Mouse (Mus musculus) gastrocnemius, postnatal 4 days (tissue): Measurements from ENCODE around the gene Wdr75. TPM values are rescaled to one million over a fixed set of nuclear protein-coding genes. Genes with fewer than 3 reads are reported as not detected.
A peak's percentile ranks its signal among the peaks of the same experiment; 100 is the strongest.

Experiments used
- DNase-seq, 2 experiments: peaks; one replicate each; pipeline ENCODE4 v3.0.0; 2021 to 2022; ENCODE audit warnings: low spot score in 2 of 2, mixed read lengths in 2 of 2
- long read RNA-seq, 2 experiments: library from polyadenylated mRNA; stranded (forward); transcript quantifications; one replicate each; pipeline ENCODE4 v2.0.0; 2021
- total RNA-seq, 2 experiments: library from RNA; stranded (reverse); gene quantifications; 2 replicates each; pipeline ENCODE4 v1.2.3; 2021

The Wdr75 gene
- 10 to 100 TPM; 25.3 to 26.1 TPM for total RNA-seq
- long read RNA-seq, experiment 1, transcript Wdr75-201 (21 exons, 2,953 nt), result major isoform, 25 of 31 reads
- long read RNA-seq, experiment 1, partial matches to known transcripts, result 1 of 31 reads
- long read RNA-seq, experiment 1, other reads (novel, unspliced or antisense), result 4 of 31 reads
- long read RNA-seq, experiment 2, transcript Wdr75-201 (21 exons, 2,953 nt), result major isoform, 21 of 27 reads
- long read RNA-seq, experiment 2, partial matches to known transcripts, result 3 of 27 reads
- long read RNA-seq, experiment 2, other reads (novel, unspliced or antisense), result 2 of 27 reads

DNA sequence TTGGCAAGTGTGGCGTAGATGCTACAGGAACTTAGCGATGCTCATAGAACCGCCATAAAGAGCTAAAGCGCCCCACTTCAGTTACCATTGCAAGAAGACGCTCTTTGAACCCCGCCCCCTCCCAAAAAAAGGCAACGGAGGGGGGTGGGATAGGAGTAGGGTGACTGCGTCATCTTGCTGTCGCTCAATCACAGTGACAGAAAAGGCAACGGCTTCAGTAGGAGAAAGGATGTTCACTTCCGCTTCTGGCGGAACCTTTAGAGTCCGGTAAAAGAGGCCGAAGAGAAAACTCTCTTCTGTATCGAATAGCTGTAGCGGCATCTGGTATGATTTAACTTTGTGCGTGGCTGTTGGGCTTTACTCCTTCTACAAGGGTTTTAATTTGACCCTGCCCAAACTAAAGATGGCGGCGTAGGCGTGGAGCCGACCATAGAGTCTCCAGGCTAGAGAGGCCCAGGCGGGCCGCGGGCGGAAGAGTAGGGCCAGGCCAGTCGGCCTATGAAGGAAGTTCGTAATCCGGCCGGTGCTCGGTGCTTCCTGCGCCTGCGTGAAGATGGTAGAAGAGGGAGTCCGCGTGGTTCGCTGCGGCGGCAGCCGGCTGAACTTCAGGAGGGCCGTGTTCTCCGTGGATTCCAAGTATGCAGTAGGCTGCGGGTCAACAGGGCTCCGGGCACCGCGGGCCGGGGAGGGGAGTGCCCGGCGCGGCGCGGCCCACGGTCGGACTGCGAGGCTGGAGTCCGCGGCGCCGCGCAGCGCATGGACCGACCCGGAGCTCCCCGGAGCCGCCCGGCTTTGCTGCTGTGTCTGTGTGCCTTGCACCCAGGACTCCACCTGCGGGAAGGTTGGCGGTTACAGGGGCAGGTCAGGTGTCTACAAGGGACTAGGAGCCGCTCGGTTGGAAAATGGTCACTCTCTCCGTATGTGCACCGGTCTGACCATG is at the start of gene Wdr75:
Gene Wdr75, plus strand, starts transcription at position 198 of the 940 bp plus-strand sequence.
- DNase-seq, result peak; percentile 85 to 94

DNA sequence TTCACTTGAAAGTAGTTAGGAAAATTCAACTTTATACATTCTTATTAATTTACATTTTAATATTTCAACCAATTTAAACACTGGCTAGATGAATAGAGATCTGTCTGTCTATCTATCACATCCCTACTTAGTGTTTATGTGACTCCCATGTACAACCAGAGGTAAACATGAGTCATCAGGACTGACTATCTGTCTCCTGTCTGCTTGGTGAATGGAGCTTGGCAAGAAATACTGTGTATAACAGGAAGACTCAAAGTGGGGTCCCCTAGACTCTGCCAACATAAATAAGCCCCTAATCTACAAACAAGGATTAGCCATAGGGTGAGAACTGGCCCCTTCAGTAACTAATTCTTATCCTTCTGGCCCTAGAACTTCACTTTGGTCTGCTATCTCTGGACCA is 39.1 kb upstream of the Wdr75 start:
- no peak for DNase-seq

DNA sequence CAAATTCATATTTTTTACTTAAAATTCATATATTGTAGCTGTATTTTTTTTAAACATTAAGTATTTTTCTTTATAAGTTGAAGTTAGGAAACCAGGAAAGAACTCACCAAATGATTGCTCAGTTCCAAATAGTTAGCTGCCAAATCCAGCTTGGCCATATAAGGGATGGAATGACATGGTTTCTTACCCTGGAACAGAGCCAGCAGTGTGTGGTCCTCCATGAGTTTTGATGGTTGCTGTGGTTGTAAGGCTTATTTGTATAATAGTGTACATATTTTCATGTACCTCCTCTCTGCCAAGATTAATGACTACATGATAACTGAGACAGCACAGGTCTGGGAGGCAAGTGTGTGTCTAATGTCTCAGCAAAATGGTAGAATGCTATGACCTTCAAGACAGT is 38.3 kb upstream of the Wdr75 start:
- DNase-seq, result no peak

DNA sequence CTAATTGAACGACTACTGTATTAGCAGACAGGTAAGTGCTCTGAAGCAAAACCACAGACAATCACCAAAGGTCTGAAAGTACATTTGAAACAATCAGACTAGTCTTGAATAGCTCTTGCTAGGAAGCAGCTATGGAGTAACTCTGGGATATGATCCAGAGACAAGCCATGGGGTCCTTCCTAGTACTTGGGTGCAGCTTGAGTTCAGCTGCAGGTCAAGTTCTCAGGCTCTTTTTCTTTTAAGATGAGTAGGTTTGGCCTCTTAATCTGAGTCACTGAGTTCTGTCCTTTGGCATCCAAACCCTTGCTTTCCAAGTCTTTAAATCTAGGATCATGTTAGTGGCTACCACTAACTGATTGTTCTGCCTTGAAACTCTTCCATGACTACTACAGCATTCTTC is 37.0 kb upstream of the Wdr75 start:
- no peak for DNase-seq

DNA sequence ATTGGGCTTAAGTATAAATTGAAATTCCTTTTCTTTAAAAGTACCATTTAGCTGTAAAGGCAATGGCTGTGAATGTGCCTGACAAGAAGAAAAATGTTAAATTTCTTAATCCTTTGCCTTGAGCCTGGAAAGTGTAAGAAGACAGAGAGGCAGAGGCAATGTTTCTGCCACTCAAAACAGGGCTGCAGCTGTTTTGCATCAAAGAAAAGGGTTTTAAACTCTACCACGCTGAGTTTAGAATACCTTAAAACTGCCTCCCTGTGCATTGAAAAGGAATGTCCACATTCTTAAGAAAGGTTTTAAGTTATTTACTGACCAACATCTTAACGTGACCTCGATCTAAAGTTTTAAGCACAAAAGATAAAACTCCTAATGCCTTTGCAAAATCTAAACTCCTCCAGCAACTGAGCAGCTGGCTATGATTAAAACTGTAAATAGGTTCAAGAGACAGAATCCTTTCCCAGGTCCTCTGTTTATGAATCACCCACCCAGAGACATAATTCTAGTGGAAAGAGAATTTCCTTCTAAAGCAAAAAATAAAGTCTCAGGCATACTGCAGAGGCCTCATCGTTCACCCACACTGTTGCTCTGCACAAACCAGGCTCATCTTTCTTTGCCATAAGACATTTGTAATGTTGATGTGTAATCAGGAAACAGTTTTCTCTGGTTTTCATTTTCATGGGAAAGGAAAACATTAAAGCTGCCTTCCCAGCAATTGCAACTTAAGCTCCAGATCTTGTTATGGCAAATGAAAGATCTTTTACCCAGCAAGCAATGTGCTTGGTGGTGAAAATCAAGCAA is 34.1 kb upstream of the Wdr75 start:
- DNase-seq, result no peak

DNA sequence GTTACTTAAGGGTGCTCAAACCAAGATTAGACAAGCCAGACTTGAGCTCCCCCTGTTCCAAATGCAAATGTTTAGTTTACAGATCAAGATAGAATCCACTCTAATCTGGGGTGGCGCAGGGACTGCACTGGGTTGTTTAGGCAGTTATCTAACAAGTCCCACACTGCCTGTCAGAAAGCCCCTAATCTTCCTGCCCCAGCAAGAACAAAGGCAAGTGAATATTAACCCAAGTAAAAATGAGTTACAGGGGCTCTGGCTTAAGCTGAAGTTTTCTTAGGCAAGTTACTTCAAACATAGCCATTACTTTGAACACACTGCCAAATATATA is 33.5 kb upstream of the Wdr75 start:
- no peak for DNase-seq

DNA sequence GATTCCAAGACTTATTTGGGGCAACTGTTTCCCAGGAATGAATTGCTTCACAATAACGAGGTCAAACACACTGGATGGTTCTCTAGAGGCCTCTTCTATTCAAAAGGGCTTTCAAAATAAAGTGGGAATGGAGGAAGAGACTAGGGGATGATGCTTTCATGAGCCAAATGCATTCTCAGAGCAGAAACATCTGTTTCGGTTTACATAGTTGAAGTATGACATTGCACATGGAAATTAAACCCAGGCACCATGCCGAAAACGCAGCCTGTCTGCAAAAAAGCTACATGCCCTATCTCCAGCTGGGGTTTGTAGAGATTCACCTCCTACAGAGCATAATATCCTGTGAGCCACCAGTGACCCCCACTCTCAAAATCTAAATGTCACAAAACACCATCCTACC is 29.3 kb upstream of the Wdr75 start:
- DNase-seq, result peak; percentile 46 to 85

DNA sequence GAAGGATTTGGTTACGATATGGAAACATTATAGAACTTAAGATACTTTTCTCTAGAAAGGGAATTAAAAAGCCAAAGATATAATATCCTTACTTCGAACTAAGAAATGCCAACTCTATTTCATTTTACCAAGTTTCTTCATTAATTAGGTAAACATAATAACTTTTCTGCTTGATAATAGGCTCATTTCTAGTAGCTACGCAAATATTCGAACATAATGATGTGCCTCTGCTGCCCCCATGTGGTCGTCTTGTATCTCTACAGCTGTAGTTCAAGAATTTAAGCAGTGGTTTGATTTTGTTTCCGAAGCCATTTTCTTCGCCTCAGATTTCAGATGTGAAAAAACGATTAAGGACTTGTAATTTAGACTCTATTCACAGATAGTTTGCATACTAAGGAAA is 28.8 kb upstream of the Wdr75 start:
- peak; percentile 61 to 84 for DNase-seq

DNA sequence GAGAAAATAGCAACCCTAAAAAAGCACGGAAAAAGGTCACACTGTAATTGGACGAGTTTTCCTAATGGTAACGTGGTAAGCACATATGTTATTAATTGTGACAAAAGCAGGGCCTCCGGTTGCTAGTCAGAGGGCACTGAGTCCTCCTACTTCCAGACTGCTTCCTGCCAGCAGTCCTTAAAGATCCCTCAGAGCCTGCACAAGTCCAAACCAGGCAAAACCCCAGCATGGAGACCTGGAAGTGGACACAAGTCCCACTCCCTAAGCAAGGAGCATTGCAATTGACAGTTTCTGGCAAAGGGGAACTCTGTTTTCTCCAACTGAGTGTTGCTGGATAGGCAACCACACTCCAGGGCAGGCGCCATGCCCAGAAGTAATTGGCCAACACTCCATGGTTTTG is 27.4 kb upstream of the Wdr75 start:
- peak in 1 of 2 experiments; percentile 34 for DNase-seq

DNA sequence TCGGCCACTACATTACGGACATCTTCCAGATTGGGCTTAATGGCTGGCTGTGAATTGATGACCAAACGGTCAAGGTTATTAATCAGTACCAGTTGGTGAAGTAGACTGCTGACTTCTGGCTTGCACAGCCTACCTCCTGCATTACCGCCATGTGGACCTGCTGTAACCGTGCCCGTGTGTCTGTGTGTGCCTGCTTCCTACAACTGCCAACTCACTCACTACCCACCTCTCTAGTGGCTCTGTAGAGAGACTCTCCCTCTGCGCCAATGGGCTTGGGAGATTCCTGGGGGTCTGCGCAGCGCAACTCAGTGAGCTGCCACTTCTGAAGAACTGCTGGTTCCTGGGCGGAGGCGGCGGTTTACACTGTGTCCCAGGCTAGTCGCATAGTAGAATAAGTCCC is 25.6 kb upstream of the Wdr75 start:
- DNase-seq, result no peak

DNA sequence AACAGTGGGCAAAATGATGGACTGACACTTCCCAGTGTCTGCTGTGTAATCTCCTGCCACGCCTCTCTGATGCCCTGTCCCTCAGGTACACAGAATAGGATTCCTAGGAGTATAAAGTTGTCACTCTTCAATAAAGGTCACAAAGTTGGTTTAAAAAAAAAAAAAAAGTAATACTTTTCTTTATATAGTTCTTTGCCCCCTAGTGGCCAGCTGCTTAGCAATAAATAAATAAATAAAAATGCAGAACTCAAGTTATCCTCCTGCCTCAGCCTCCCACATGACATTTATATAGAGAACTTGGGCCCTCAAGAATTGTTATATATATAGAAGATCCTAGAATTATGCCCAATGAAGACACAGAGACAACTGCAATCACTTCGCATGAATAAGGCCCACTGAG is 24.9 kb upstream of the Wdr75 start:
- no peak for DNase-seq

DNA sequence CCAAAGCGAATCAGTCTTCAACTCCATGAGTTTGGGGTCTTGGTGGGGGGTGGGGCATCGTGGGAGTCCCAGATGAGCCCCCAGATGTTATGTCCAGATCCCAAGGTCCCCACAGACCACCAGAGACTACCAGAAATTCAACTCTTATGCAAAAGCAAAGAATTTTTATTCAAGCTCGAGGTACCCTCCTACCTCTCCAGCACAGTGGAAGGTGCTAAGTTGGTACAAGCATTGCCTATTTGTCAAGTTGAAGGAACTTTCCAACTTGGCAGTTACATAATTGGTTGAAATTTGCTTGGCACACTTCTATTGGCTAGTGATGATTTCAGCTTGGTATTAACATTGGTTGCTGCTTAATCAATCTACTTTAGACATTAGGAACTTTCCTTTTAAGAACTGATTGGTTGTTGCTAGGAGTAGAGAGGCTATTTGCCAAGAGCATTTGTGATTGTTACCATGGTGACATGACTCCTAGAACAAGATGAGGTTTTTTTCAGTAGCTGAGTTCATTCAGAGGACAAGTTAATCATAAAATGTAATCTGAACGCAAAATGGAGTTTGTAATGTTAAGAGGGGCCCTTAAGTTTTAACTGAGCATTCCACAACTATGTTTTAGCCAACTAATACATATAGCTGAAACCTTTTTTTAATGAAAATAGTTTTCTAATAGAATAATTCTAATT is 14.2 kb upstream of the Wdr75 start:
- no peak for DNase-seq

DNA sequence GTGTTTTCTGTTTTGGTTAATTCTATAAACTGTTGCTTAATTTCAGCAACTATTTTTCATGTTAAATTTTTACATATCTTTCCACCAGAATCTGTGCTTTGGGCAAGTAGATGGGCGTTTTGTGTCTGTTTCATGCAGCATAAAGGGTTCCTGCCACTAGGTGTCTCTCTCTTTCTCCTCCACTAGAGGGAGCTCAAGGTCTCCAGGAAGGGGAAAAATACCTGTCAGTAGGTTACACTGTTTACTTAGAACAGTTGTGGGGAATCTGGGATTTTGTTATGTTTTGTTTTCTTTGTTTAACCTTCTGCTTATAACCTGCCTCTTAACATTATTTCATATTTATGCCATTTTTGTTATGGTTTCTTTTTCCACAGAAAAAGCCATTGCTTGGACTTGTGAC is 21.9 kb downstream of the Wdr75 start:
- DNase-seq, result no peak

DNA sequence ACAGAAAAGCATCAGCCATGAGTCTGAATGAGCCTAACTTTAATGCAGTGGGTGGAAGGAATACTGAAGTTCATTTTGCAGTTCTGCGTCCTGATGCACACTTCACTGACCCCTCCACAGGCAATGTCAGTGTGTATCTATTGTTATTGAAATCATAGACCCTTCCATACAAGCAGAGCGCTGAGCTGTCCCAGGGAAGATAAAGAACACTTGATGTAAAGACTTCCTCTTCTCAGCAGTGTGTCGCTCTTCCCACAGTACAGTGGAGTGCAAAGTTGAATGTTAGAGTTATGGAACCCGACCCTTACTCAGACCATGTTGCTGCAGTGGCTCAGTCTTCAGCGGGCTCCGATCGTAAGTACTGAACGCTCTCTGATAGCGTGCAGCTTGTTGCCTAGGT is 23.6 kb downstream of the Wdr75 start:
- no peak for DNase-seq

DNA sequence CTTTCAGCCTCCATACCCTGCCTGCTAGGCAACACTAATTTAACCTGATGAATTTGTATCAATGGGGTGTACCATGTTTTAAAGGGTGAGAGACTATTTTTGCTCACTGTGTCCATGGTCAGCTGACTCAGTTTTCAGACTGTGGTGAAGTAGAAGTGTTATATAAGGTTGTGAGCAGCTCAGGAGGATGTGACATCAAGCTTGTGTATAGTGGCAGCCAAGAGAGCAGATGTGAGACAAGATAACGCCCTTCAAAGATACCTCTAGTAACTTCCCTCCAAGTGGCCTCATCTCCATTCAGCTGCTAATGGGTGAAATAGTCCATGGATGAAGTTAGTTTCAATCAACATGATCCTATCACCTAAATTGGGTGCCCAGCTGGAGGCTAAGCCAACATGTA is 29.5 kb downstream of the Wdr75 start:
- no peak for DNase-seq

DNA sequence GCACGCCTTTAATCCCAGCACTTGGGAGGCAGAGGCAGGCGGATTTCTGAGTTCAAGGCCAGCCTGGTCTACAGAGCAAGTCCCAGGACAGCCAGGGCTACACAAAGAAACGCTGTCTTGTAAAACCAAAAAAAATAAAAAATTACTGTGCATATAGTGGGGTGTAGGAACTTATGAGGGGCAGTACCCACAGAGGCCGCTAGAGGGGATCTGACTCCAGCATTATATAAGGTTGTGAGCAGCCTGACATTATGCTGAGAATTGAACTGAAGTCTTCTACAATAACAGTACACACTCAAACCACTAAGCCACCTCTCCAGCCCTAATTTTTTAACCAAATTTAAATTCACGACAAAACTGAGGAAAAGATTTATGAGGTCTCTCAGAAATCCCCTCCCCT is 30.2 kb downstream of the Wdr75 start:
- peak; percentile 31 to 62 for DNase-seq

DNA sequence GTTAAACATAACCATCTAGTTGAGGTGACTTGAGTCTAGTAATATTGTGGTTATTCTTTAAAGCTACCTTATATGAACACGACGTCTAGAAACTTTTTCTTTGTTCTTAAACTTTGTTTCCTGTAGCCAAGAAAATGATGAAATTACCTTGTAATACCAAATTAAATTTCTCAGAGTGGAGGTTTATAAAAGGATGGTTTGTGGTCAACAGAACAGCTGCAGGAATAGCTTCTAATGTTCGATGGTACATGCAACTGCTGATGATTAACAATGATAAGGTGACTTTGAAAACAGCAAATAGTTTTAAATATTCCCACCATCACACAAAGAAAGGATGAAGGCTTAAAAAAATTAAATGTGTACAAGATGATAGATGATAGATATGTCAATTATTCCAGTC is 30.7 kb downstream of the Wdr75 start:
- no peak for DNase-seq

DNA sequence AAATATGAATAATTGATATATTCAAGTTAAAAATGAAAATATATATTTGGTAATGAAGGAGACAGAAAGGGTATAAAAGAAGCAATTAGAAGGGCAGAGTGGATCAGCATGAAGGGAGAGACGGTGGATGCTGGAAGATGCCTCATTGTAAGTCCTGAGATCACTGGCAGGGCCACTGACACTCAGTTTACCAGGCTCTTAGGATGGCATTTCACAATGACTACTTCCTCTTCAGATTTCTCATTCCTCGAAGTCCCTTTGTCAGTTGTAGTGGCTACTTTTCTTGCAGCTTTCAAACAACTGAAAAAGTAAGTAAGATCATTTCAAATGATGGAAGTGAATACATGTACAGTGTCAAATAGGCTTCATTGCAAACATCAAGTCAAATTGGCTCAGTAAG is 31.2 kb downstream of the Wdr75 start:
- DNase-seq, result no peak

DNA sequence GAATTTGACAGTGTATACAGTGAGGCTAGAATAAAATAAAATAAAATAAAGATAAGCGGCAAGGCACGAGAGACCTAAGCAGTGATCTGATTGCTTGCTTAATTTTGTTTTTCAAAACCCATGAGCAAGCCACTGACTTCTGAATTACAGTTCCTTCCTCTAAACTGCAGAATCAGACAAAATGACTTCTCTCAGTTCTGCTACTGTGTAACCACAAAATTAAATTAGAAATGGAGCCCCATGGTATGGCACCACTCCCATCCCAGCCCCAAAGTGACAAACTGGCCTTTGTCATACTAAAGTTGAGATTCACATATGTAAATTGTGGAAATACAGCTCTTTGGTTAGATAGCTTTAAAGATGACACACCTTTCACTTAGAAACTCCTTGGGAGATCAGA is 31.8 kb downstream of the Wdr75 start:
- no peak for DNase-seq

DNA sequence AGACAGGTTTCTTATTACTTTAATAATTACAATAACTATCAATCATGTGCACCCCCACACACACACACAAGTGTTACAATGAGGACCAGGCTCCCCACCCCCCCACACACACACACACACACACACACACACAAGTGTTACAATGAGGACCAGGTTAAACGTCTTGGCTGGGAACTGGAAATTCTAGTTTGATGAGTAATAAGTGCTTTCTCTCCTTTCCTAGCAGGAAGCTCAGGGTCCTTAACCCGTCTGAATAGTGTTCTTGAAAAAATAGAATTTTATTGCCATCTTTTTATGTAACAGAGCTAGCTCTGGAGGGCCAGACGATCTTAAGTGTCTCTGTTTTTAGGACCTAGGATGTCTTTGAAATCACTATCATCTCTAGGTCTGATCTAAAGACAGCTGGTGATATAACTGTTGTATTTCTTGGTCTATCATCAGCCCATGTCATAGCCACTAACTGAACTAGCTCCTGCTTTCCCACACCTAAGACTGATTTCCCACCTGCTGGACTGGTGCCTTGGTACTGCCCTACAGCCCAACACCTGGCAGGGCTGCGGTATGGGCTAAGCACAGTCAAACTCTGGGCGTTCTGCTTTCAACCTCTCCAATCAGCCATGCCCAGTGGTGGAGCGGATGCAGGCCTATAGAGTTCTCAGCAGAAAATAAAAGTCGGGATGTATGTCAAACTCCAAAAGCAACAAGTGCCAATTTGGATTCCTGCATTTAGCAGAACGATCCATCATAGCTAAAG is 35.7 kb downstream of the Wdr75 start:
- no peak for DNase-seq
